Mouse (Mus musculus) MEL (cell line): ENCODE results near the gene Elfn2. TPM values are rescaled to one million over a fixed set of nuclear protein-coding genes. Genes with fewer than 3 reads are reported as not detected.

Source experiments
- DNase-seq: peaks from one replicate; pipeline ENCODE4 v3.0.0; 2011; ENCODE audit warnings: low read depth, low spot score
- H3K27ac ChIP-seq: 2 replicates; pipeline ENCODE4 v1.5.1; 2012; ENCODE audit warnings: low read depth, mild to moderate bottlenecking, control low read depth, low read length, moderate library complexity; ENCODE audit not compliant: control insufficient read depth
- H3K27me3 ChIP-seq, 2 experiments: fragments of 150-350 bp in 1 of 2; sonication (generic) in 1 of 2; 2 replicates each; pipeline ENCODE4 v1.6.1; 2012; ENCODE audit warnings: low read length in 2 of 2, mild to moderate bottlenecking in 2 of 2, improper control_type of control experiment in 1 of 2, moderate library complexity in 1 of 2; ENCODE audit not compliant: insufficient read depth in 2 of 2, control insufficient read depth in 1 of 2
- H3K36me3 ChIP-seq, 2 experiments: 2 replicates each; pipeline ENCODE4 v1.6.1; 2012 to 2014; ENCODE audit warnings: low read length in 2 of 2, improper control_type of control experiment in 1 of 2, inconsistent platforms in 1 of 2, mild to moderate bottlenecking in 1 of 2; ENCODE audit not compliant: insufficient read depth in 2 of 2, control insufficient read depth in 1 of 2
- H3K4me1 ChIP-seq, 2 experiments: fragments of 150-350 bp in 1 of 2; sonication (generic) in 1 of 2; 2 replicates each; pipeline ENCODE4 v1.6.1; 2012; ENCODE audit warnings: low read length in 2 of 2, improper control_type of control experiment in 1 of 2, mild to moderate bottlenecking in 1 of 2; ENCODE audit not compliant: insufficient read depth in 2 of 2, control insufficient read depth in 1 of 2
- H3K4me3 ChIP-seq, 2 experiments: fragments of 150-350 bp in 1 of 2; sonication (generic) in 1 of 2; 2 replicates each; pipeline ENCODE4 v1.5.1; 2012; ENCODE audit warnings: low read depth in 2 of 2, low read length in 2 of 2, mild to moderate bottlenecking in 2 of 2, moderate library complexity in 2 of 2, control low read depth in 1 of 2, improper control_type of control experiment in 1 of 2; ENCODE audit not compliant: control insufficient read depth in 1 of 2, insufficient read depth in 1 of 2
- H3K79me2 ChIP-seq: 2 replicates; pipeline ENCODE4 v1.6.1; 2012; ENCODE audit warnings: mild to moderate bottlenecking, low read length, moderate library complexity; ENCODE audit not compliant: control insufficient read depth, poor library complexity, insufficient read depth
- H3K9ac ChIP-seq: 2 replicates; pipeline ENCODE4 v1.6.1; 2012; ENCODE audit warnings: low read depth, mild to moderate bottlenecking, control low read depth, low read length, moderate library complexity; ENCODE audit not compliant: control insufficient read depth, poor library complexity, severe bottlenecking
- H3K9me3 ChIP-seq: fragments of 150-350 bp; sonication (generic); replicated peaks from 2 replicates; pipeline ENCODE4 v1.6.1; 2012; ENCODE audit warnings: mild to moderate bottlenecking, low read length, improper control_type of control experiment, moderate library complexity; ENCODE audit not compliant: insufficient read depth
- CTCF ChIP-seq, 3 experiments: IDR thresholded peaks in 2 of 3; conservative IDR thresholded peaks in 1 of 3; 2 replicates each; pipeline ENCODE4 v1.5.1; 2011 to 2012; ENCODE audit warnings: low read length in 3 of 3, low read depth in 2 of 3, mild to moderate bottlenecking in 2 of 3, improper control_type of control experiment in 1 of 3, inconsistent platforms in 1 of 3, mixed read lengths in 1 of 3, moderate library complexity in 1 of 3; ENCODE audit not compliant: control insufficient read depth in 1 of 3, insufficient read depth in 1 of 3, poor library complexity in 1 of 3, severe bottlenecking in 1 of 3
- E2F4 ChIP-seq: IDR thresholded peaks from 2 replicates; pipeline ENCODE4 v1.6.1; 2011; ENCODE audit warnings: low read depth, low read length, improper control_type of control experiment, borderline replicate concordance
- GATA1 ChIP-seq: IDR thresholded peaks from 2 replicates; pipeline ENCODE4 v1.6.1; 2011; ENCODE audit warnings: low read depth, low read length, improper control_type of control experiment
- HCFC1 ChIP-seq: IDR thresholded peaks from 2 replicates; pipeline ENCODE4 v1.6.1; 2012; ENCODE audit warnings: low read depth, mild to moderate bottlenecking, inconsistent platforms, low read length, improper control_type of control experiment, moderate library complexity
- KAT2A ChIP-seq: conservative IDR thresholded peaks from 2 replicates; pipeline ENCODE4 v1.6.1; 2012; ENCODE audit warnings: low read depth, low read length, improper control_type of control experiment, inconsistent platforms
- MAZ ChIP-seq: IDR thresholded peaks from 2 replicates; pipeline ENCODE4 v1.6.1; 2012; ENCODE audit warnings: low read depth, mild to moderate bottlenecking, inconsistent platforms, low read length, improper control_type of control experiment
- MYB ChIP-seq: IDR thresholded peaks from 2 replicates; pipeline ENCODE4 v1.6.1; 2011; ENCODE audit warnings: mild to moderate bottlenecking, low read depth, low read length, improper control_type of control experiment
- MYC ChIP-seq: IDR thresholded peaks from 2 replicates; pipeline ENCODE4 v1.6.1; 2011; ENCODE audit warnings: low read depth, mild to moderate bottlenecking, low read length, improper control_type of control experiment, moderate library complexity
- POLR2AphosphoS2 ChIP-seq: IDR thresholded peaks from 2 replicates; pipeline ENCODE4 v1.6.1; 2011; ENCODE audit warnings: low read length, improper control_type of control experiment
- POLR2AphosphoS5 ChIP-seq: IDR thresholded peaks from 2 replicates; pipeline ENCODE4 v1.6.1; 2012; ENCODE audit warnings: low read depth, borderline replicate concordance, mild to moderate bottlenecking, inconsistent platforms, low read length, moderate library complexity, mixed read lengths
- RAD21 ChIP-seq: IDR thresholded peaks from 2 replicates; pipeline ENCODE4 v1.6.1; 2011; ENCODE audit warnings: mild to moderate bottlenecking, low read depth, low read length, improper control_type of control experiment
- RCOR1 ChIP-seq: IDR thresholded peaks from 2 replicates; pipeline ENCODE4 v1.6.1; 2012; ENCODE audit warnings: low read depth, mild to moderate bottlenecking, inconsistent platforms, low read length, improper control_type of control experiment
- SIN3A ChIP-seq: IDR thresholded peaks from 2 replicates; pipeline ENCODE4 v1.6.1; 2012; ENCODE audit warnings: low read length, improper control_type of control experiment, inconsistent platforms
- SMC3 ChIP-seq: IDR thresholded peaks from 2 replicates; pipeline ENCODE4 v1.6.1; 2011; ENCODE audit warnings: low read depth, low read length, improper control_type of control experiment
- TCF12 ChIP-seq: IDR thresholded peaks from 2 replicates; pipeline ENCODE4 v1.6.1; 2014; ENCODE audit warnings: low read depth, mild to moderate bottlenecking, inconsistent platforms, low read length, improper control_type of control experiment, moderate library complexity
- USF2 ChIP-seq, 2 experiments: IDR thresholded peaks; 2 replicates each; pipeline ENCODE4 v1.6.1; 2011 to 2012; ENCODE audit warnings: improper control_type of control experiment in 2 of 2, low read length in 2 of 2, borderline replicate concordance in 1 of 2, inconsistent platforms in 1 of 2, low read depth in 1 of 2, mild to moderate bottlenecking in 1 of 2; ENCODE audit not compliant: insufficient read depth in 1 of 2
- ZC3H11A ChIP-seq: IDR thresholded peaks from 2 replicates; pipeline ENCODE4 v1.6.1; 2012; ENCODE audit warnings: low read depth, mild to moderate bottlenecking, inconsistent platforms, low read length, improper control_type of control experiment
- ZKSCAN1 ChIP-seq: IDR thresholded peaks from 2 replicates; pipeline ENCODE4 v1.6.1; 2012; ENCODE audit warnings: low read depth, mild to moderate bottlenecking, inconsistent platforms, low read length, improper control_type of control experiment, moderate library complexity
- polyA plus RNA-seq, 2 experiments: library from polyadenylated mRNA; stranded (reverse) in 1 of 2; unstranded in 1 of 2; fragments of >175 nt in 1 of 2; fragments of >200 nt in 1 of 2; gene quantifications; 2 replicates each; pipeline versions ENCODE4 v1.2.1 to v1.2.4; 2012; ENCODE audit warnings: low replicate concordance in 2 of 2, low read depth in 1 of 2; ENCODE audit not compliant: insufficient read length in 2 of 2, insufficient read depth in 1 of 2, missing spikeins in 1 of 2
- total RNA-seq: library from RNA; depleted of rRNA; stranded (reverse); fragments of 300-350 nt; gene quantifications from 2 replicates; pipeline ENCODE4 v1.2.3, GENCODE M21; 2012

The Elfn2 gene
- total and polyA plus RNA-seq, 3 experiments, result 0.04 to 0.15 TPM; not detected in 1

DNA sequence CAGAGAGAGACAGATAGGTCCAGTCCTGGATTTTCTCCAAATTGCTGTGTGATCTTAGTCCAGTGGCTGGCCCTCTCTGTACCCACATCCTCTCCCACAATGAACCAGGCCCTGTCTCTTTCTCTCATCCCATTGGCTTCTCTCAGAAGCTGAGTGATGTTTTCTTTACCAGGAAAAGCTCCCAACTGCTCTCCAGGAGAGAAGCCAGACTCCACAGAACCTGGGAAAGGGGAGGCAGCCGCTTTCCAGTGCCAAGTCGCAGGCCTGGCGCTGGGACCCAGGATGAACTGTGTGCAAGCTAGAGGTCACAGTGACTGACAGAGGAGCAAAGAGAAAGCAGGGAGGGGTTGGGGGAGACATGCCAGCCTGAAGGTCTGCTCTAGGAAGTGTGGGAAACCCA, 93.6 kb downstream of the Elfn2 start:
- TF ChIP-seq GATA1, result no peak
- no peak for TF ChIP-seq KAT2A
- no peak for TF ChIP-seq MYB
- TF ChIP-seq ZC3H11A, result no peak
- TF ChIP-seq RCOR1, result no peak
- TF ChIP-seq MAZ, result no peak
- no peak for TF ChIP-seq ZKSCAN1
- no peak for TF ChIP-seq HCFC1
- no peak for TF ChIP-seq POLR2AphosphoS5
- no peak for TF ChIP-seq MYC
- TF ChIP-seq SIN3A, result no peak
- TF ChIP-seq USF2 (IDR thresholded peaks at IDR 0.05; ENCODE audit: borderline replicate concordance in 1 of 2, insufficient read depth in 1 of 2, low read depth in 1 of 2, low read length in 2 of 2), result no peak
- no peak for TF ChIP-seq E2F4
- Histone ChIP-seq H3K4me1 (no peaks in the 10 kb centered on the region), H3K9me3 (no peaks in the 10 kb centered on the region), H3K4me3 (no peak overlapping the region), H3K27me3 (no peaks in the 10 kb centered on the region; a peak in 1 of 4 replicates), H3K79me2 (no peaks in the 10 kb centered on the region), H3K36me3 (no peaks in the 10 kb centered on the region), H3K9ac (no peak overlapping the region), H3K27ac (no peak overlapping the region)
- no peak for DNase-seq

- Histone ChIP-seq H3K79me2 (no peaks in the 10 kb centered on the region), H3K9me3 (no peaks in the 10 kb centered on the region), H3K27ac (no peak overlapping the region), H3K27me3 (no peaks in the 10 kb centered on the region; a peak in 1 of 4 replicates), H3K4me3 (no peak overlapping the region), H3K9ac (no peak overlapping the region), H3K4me1 (no peaks in the 10 kb centered on the region), H3K36me3 (no peaks in the 10 kb centered on the region)
- TF ChIP-seq TCF12, result no peak
- DNase-seq, result no peak
Observed at GRCm38 (mm10) chr15:78624431-78624950, 94.1 kb downstream of the Elfn2 start.

DNA sequence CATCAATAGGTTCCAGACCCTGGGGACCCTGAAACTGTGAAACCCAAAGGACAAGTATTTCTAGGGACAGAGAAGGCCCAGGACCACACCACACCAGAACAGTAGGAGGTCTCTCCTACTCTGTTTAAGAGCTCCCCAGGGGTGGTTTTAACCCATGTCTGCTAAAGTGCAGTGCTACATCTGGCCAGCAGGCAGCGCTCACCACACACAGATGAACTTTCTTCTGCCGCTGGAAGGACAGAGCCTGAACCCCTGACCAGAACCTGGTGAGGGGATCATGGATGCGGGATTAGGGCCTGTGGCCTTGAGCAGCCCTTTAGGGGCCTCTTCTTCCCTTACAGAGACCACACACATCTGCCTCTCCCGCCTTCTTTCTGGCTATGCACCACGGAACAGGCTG, 95.1 kb downstream of the Elfn2 start:
- Histone ChIP-seq H3K79me2 (no peaks in the 10 kb centered on the region), H3K27me3 (no peaks in the 10 kb centered on the region; a peak in 1 of 4 replicates), H3K4me1 (no peaks in the 10 kb centered on the region), H3K36me3 (no peaks in the 10 kb centered on the region), H3K27ac (no peak overlapping the region), H3K9me3 (no peaks in the 10 kb centered on the region), H3K9ac (no peak overlapping the region), H3K4me3 (no peak overlapping the region)
- TF ChIP-seq RAD21 (peak; percentile 93), SMC3 (peak; percentile 90), POLR2AphosphoS2 (no peak), ZKSCAN1 (no peak), ZC3H11A (peak; percentile 70), SIN3A (no peak), CTCF (IDR thresholded peaks at IDR 0.05 in 2 of 3, conservative IDR thresholded peaks at IDR 0.05 in 1 of 3; ENCODE audit: control insufficient read depth in 1 of 3, insufficient read depth in 1 of 3, low read depth in 2 of 3, low read length in 3 of 3, poor library complexity in 1 of 3, severe bottlenecking in 1 of 3) (peak; percentile 93 to 95 (median 93))
- peak; percentile 59 for DNase-seq
